Mouse (Mus musculus) cortical plate, adult 2 months (tissue): ENCODE results near the gene Lamb1. TPM values are rescaled to one million over a fixed set of nuclear protein-coding genes. Genes with fewer than 3 reads are reported as not detected.

Source experiments
- H3K27ac ChIP-seq: fragments of 200-500 bp; 2 replicates; pipeline ENCODE4 v1.5.1; 2012; ENCODE audit warnings: low read length, control low read depth, inconsistent platforms; ENCODE audit not compliant: insufficient read depth
- H3K4me1 ChIP-seq: fragments of 200-500 bp; 2 replicates; pipeline ENCODE4 v1.6.1; 2011; ENCODE audit warnings: low read length; ENCODE audit not compliant: control insufficient read depth, insufficient read depth
- H3K4me3 ChIP-seq: fragments of 200-500 bp; 2 replicates; pipeline ENCODE4 v1.5.1; 2011; ENCODE audit warnings: mild to moderate bottlenecking, low read length, control low read depth; ENCODE audit not compliant: insufficient read depth
- CTCF ChIP-seq: fragments of 200-500 bp; IDR thresholded peaks from 2 replicates; pipeline ENCODE4 v1.5.1; 2011; ENCODE audit warnings: mild to moderate bottlenecking, control low read depth, low read length; ENCODE audit not compliant: insufficient read depth; ENCODE audit errors: extremely low read depth
- POLR2A ChIP-seq: fragments of 200-500 bp; IDR thresholded peaks from 2 replicates; pipeline ENCODE4 v1.6.1; 2011; ENCODE audit warnings: mild to moderate bottlenecking, low read length, control low read depth; ENCODE audit not compliant: insufficient read depth; ENCODE audit errors: extremely low read depth
- polyA plus RNA-seq: library from polyadenylated mRNA; depleted of rRNA; stranded (reverse); fragments of >200 nt; gene quantifications from 2 replicates; pipeline ENCODE4 v1.2.3, GENCODE M21; 2012

Gene Lamb1
- polyA plus RNA-seq, 1 experiment = 4.2 TPM

DNA sequence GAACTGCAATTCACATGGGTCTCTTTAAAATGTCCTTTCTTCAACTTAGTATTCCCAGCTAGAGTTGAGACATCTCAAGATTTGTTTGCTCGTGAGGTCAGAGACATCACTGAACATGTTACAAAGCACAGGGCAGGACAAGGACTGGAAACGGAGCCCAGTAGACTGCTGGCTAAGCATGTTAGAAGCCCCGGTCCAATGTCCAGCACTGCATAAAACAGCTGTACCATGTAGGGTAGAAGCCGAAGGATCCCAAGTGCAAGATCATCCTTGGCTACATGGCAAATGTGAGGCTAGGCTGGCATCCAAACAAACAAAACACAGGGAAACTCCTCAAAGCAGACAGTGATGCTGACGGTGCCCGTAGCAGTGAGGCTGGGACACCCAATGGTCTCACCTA lies 30.0 kb upstream of the Lamb1 start:
- H3K4me1 ChIP-seq = 0 out of 2 replicates have a peak, but pooled peaks cover 1% of the 10 kb centered on the region
- TF ChIP-seq POLR2A (no peak), CTCF (no peak)
- H3K27ac ChIP-seq = no peak overlapping the region
- no peak overlapping the region for H3K4me3 ChIP-seq

DNA sequence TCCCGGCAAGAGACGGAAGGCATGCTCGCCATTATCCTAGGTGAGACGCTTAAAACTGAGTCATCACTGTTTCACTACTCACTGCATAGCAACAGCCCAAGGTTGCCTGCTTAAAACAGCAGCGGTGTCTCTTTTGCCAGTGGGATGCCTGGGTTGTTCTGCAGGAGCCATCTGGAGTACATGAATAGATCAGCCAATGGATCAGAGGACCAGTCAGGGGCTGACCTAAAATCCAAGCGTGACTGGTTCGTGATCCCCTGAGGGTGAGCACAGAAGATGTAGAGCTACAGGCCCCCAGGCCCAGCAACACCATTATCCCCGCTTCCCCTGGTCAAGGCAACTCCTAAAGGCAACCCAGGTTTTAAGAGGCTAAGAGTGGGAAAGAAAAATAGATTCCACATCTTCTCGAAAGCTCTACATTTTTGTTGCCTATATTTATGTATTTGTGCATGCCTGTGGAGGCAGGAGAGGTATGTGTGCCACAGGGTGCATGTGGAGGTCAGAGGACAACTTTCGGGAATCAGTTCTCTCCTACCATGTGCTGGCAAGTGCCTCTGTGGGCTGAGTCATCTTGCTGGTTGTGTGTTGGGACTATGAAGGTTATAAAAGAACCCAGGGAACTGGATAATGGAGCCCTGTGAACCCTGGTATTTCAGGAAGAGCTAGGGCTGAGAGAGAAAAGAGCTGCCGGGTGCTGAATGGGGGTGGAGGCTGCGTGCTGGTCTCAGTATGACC lies 28.0 kb upstream of the Lamb1 start:
- no peak for TF ChIP-seq CTCF
- TF ChIP-seq POLR2A = no peak
- Histone ChIP-seq H3K4me3 (no peak overlapping the region), H3K27ac (no peak overlapping the region), H3K4me1 (0 out of 2 replicates have a peak, but pooled peaks cover 1% of the 10 kb centered on the region)

DNA sequence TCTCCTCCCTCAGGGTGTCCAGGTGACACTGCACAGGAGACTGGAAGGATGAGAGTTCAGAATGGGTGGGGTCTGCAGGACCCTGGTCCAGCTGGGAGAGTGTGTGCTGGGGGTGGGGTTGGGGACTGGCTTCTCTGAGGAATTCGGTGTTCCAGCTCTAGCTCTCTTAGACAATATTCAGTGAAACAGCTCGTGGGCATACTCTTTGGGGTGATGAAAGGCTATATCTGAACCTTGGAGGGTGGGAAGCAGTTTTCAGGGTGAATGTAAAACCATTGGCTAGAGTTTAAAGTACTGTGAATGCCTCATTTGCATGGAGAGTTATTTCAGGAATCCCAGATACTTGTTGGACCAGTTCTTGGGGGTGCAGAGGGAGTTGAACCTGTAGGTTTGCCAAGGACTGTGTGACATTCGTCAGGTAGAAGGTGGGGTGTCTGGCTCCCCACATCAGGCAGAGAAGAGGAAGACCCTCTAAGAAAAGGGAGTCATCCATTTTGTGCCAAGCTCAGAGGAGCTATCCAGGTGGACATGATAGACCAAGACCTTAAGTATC lies 25.9 kb upstream of the Lamb1 start:
- Histone ChIP-seq H3K4me1 (0 out of 2 replicates have a peak, but pooled peaks cover 1% of the 10 kb centered on the region), H3K4me3 (no peak overlapping the region), H3K27ac (no peak overlapping the region)
- no peak for TF ChIP-seq CTCF
- TF ChIP-seq POLR2A = no peak

DNA sequence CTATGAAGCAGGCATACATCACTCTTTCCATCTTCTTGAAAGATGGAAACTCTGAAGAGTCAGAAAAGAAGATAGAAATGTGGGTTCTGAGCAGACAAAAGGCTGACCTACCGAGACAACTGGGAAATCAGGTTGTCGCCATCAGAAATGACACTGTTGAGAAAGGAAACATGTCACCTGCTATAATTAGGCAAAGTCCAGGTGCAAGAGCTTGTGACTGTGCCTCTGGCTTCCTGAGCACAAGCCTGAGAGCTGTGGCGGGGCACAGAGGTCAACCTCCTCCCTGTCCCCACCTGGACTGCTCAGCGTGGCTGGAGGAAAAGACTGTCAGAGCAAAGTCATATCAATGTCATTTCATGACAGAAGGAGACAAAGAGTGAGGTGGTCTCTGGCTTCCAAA lies 25.2 kb upstream of the Lamb1 start:
- Histone ChIP-seq H3K4me1 (0 out of 2 replicates have a peak, but pooled peaks cover 1% of the 10 kb centered on the region), H3K27ac (no peak overlapping the region), H3K4me3 (no peak overlapping the region)
- TF ChIP-seq POLR2A = no peak
- TF ChIP-seq CTCF = no peak

DNA sequence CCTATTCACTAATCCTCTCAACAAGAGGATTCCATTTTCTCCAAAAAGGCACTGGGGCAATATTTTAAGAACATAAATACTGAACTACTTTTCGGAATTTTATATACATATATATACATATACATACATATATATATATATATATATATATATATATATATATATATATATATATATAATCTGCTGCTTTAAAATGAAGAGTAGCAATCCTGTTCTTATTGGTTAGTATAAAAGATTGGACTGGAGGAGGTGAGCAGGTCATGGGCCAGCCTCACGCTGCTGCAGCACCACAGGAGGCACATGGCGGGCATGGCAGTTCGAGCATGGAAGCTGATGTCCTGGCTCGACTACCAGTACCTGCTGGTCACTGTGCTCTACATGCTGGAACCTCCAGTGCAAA lies 24.6 kb upstream of the Lamb1 start, which contains the start of gene Gm6993:
TSS of gene Gm6993 (plus strand) at position 301 of the 400 bp plus-strand sequence.
- TF ChIP-seq CTCF (no peak), POLR2A (no peak)
- H3K4me3 ChIP-seq = no peak within 1 kb of the TSS
- 0 out of 2 replicates have a peak, but pooled peaks cover 1% of the 10 kb centered on the region for H3K4me1 ChIP-seq
- no peak within 1 kb of the TSS for H3K27ac ChIP-seq

DNA sequence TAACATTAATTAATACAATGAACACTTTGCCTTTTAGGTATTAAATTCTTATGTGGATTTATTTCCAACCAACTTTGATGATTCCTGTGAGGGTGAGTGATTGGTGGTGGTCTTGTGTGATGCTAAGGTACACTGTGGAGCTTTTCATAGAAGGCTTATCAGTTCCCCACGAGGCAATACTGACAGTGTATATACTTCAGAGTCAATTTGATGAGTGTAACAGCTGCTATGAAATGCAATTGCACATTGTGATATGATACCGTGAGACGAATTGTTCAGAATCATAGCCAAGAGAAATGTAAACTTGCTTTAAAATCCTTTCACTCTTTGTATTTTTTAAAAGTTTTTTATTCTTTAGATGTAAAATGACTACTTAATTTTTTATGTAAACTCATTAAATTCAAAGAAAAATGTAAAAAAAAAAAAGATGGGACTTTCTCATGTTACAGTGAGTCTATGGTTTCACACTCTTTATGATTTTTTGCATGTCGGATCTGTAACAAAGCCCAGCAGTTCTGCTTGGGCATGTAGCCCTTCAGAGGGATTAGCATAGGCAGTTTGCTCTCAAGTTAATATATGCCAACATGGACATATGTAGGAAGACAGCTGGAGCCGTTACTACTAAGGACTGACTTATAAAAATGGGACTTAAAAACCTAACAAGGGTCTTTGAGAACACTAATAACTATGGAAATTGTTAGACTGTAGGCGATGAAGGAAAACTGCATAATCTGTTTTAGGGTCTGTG lies 23.3 kb upstream of the Lamb1 start:
- H3K4me3 ChIP-seq = no peak overlapping the region
- TF ChIP-seq CTCF = no peak
- no peak for TF ChIP-seq POLR2A
- H3K4me1 ChIP-seq = 0 out of 2 replicates have a peak, but pooled peaks cover 1% of the 10 kb centered on the region
- no peak overlapping the region for H3K27ac ChIP-seq

DNA sequence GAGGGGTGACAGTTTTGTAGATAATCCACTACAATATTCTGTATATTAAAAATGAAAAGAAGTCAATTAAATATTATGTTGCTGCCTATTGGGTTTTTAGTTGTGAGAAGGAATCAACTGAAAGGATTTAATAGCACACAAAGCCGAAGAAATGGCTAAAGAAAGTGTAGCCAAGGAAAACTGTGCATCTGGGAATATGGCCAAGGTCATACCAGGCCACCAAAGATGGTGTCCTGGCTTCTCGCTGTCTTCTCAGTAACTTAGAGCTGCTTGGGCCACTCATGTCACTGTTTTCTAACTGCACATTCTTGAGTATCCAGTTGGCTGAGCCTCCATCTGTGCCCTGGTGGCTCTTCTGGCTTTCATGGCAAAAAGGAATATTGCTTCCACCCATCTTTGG lies 21.0 kb upstream of the Lamb1 start:
- H3K4me3 ChIP-seq = no peak overlapping the region
- no peak overlapping the region for H3K27ac ChIP-seq
- TF ChIP-seq POLR2A (no peak), CTCF (no peak)
- H3K4me1 ChIP-seq = no peaks in the 10 kb centered on the region

DNA sequence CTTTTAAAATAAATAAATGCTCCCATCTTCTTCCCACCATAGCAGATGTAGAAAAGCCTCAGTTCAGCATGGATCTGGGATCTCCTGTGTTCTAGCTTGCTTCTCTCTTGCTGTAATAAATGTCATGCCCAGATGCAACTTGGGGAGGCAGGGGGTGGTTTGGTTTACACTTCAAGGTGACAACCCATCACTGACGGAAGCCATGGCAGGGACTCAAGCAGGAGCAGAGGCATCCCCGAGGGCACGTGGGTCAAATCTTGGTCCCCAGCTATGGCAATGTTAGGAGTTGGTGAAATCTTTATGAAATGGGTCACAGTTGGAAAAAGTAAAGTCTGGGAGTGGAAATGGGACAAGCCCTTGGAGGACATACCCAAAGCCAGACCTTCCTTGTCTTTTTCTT lies 20.3 kb upstream of the Lamb1 start:
- H3K27ac ChIP-seq = no peak overlapping the region
- TF ChIP-seq POLR2A (no peak), CTCF (no peak)
- no peaks in the 10 kb centered on the region for H3K4me1 ChIP-seq
- no peak overlapping the region for H3K4me3 ChIP-seq

DNA sequence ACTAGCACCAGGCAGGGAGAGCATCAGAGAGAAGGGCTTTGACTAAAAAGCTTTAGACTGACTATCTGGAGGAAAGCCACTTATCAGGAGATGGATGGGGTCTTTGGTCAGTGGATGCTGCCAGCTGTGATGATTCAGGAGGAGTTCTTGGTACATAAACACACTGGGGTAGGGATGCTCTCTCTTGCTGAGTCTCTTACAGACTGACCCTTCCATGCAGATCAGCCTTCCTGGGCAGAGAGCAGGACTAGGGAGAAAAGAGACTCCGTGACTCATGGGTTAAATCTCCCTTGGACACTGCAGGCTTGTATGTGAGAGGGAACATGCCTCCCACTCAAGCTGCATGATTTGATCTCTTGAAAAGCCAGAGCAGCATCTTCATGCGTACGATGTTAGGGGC lies 18.9 kb upstream of the Lamb1 start:
- Histone ChIP-seq H3K4me3 (no peak overlapping the region), H3K27ac (no peak overlapping the region)
- TF ChIP-seq POLR2A = no peak

DNA sequence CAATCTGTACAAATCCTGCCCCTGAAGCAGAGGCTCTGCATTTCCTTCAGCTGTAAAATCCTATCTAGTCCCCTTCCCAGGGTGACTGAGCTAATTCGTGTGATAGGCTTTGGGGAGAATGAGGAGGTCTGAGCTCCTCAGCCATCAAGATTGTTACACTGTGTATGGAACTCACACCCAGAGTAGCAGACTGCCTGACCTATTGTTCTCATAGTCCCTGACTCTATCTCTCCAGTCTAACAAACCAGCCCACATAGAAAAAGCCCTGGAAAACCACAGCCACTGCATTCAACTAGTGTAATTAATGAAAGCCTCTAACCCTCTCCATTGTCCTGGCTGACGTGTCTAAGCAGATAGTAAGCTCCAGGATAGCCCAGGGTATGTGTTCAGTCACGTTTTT lies 18.4 kb upstream of the Lamb1 start:
- H3K4me3 ChIP-seq = no peak overlapping the region
- no peaks in the 10 kb centered on the region for H3K4me1 ChIP-seq
- TF ChIP-seq POLR2A = no peak
- no peak overlapping the region for H3K27ac ChIP-seq

More for the DNA sequence above, 18.9 kb upstream of the Lamb1 start:
- H3K4me1 ChIP-seq = no peaks in the 10 kb centered on the region
